Comparison of ENCODE assay signal across 8 mouse cellular contexts in the genomic region with DNA sequence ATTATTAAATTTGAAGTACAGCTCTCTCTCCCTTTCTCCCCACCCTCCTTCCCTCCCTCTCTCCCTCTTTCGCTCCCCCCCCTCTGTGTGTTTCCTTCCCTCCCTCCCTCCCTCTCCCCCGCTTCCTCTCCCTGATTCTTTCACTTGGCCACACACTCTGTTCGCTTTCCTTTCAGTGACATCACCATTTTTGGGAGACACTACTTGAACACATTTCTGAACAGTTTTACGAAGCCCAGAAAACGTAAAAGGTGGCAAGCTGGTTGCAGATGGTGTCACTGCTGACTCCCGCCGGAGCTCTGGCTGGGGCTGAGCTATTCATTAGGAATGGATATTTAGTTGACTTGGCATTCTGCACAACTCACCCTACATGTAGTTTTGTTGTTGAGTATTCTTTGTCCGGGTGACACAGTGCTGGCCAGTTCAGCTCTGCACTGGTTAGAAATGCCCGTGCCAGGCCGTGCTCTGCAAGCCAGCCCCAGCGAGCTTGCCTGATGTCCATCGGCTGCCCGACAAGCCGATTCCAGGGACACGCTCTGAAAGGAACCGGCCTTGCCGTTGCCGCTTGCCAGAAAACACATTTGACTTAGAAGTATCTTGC. TPM values are rescaled to one million over a fixed set of nuclear protein-coding genes. Genes with fewer than 3 reads are reported as not detected.
DNase-seq lines count a peak whose midpoint lies in the region; ATAC-seq and TF ChIP-seq lines count a peak whose summit lies in the region.

No protein-coding gene starts in this region.

- intact Hi-C loops in heart, postnatal 14 days (cut with DNase I) = loop anchor here (1.0 to 5.0 kb wide), 8 partner anchors 54 to 1239 kb away; no protein-coding TSS in a partner anchor

- H3K9me3 ChIP-seq in embryonic facial prominence, embryonic 12.5 days = no peaks in the 10 kb centered on the region
- H3K9me3 ChIP-seq in limb, embryonic 14.5 days (ENCODE audit: control insufficient read depth, low read length) = no peaks in the 10 kb centered on the region

- no peak for DNase-seq in frontal cortex, postnatal 25 days (ENCODE audit: low spot score in 2 of 2)
- peak; percentile 76 to 91 for DNase-seq in adrenal gland, adult (ENCODE audit: inconsistent age in 2 of 2, low spot score in 1 of 2)
- DNase-seq in heart, postnatal 14 days = peak; percentile 43 to 55
- no peak for DNase-seq in limb, embryonic 14.5 days (ENCODE audit: low spot score)
- peak; percentile 48 for DNase-seq in right cerebral cortex, postnatal 4 days
- DNase-seq in spleen, adult 18-20 months = no peak

- no peak overlapping the region for H3K4me3 ChIP-seq in embryonic facial prominence, embryonic 12.5 days
- H3K4me3 ChIP-seq in limb, embryonic 14.5 days (replicated peaks; ENCODE audit: low read length) = no peak overlapping the region

- no peaks in the 10 kb centered on the region for H3K36me3 ChIP-seq in embryonic facial prominence, embryonic 12.5 days
- no peaks in the 10 kb centered on the region for H3K36me3 ChIP-seq in limb, embryonic 14.5 days (ENCODE audit: control insufficient read depth, insufficient read depth, low read length)

- no peak overlapping the region for H3K27ac ChIP-seq in embryonic facial prominence, embryonic 12.5 days
- peak overlapping the region; percentile 58 for H3K27ac ChIP-seq in limb, embryonic 14.5 days (replicated peaks; ENCODE audit: low read depth, low read length)

- no peak overlapping the region for H3K4me2 ChIP-seq in embryonic facial prominence, embryonic 12.5 days (replicated peaks)
- H3K4me2 ChIP-seq in limb, embryonic 14.5 days (replicated peaks; ENCODE audit: low read depth, low read length, severe bottlenecking) = peak overlapping the region; percentile 23; the same call in 1 of the 2 replicates

- H3K27me3 ChIP-seq in embryonic facial prominence, embryonic 12.5 days = no peaks in the 10 kb centered on the region
- H3K27me3 ChIP-seq in limb, embryonic 14.5 days (ENCODE audit: control insufficient read depth, insufficient read depth, low read length) = no peaks in the 10 kb centered on the region

- TF ChIP-seq POLR2A in limb, embryonic 14.5 days (IDR thresholded peaks at IDR 0.05; ENCODE audit: borderline replicate concordance, extremely low read depth, insufficient read depth, insufficient read length) = no peak

- H3K4me1 ChIP-seq in embryonic facial prominence, embryonic 12.5 days = no peaks in the 10 kb centered on the region
- H3K4me1 ChIP-seq in limb, embryonic 14.5 days (ENCODE audit: control insufficient read depth, insufficient read depth, low read length) = peaks cover 7% of the 10 kb centered on the region; the same call in 1 of the 2 replicates

- 67% methylated on average over 18 of the region's 18 CpGs for WGBS in embryonic facial prominence, embryonic 12.5 days
- WGBS in limb, embryonic 14.5 days = 46% methylated on average over 18 of the region's 18 CpGs

- H3K9ac ChIP-seq in embryonic facial prominence, embryonic 12.5 days = peak overlapping the region; percentile 15; the same call in 1 of the 2 replicates
- H3K9ac ChIP-seq in limb, embryonic 14.5 days (ENCODE audit: low read depth, low read length, severe bottlenecking) = no peak overlapping the region

- ATAC-seq in frontal cortex, adult (ENCODE audit: low TSS enrichment) = peak; percentile 27; the same call in 1 of the 2 replicates
- no peak for ATAC-seq in embryonic facial prominence, embryonic 12.5 days (ENCODE audit: insufficient number of reproducible peaks, insufficient read depth, low FRiP score, low TSS enrichment)
- ATAC-seq in limb, embryonic 14.5 days (ENCODE audit: low FRiP score, low read depth) = peak; percentile 53; the same call in 1 of the 2 replicates

RNA-seq across cellular contexts. Expression of a gene that starts 57.7 kb away (rescaled TPM):
- 3.1 and 3.6 TPM in 2 replicates for polyA plus RNA-seq in embryonic facial prominence, embryonic 12.5 days (2016; fragmentation: Nextera tagmentation; extraction: Ambion mirVana)
- 10 to 100 TPM; 18.9 to 19.3 TPM for total RNA-seq in heart, postnatal 14 days (2021)
- polyA plus RNA-seq in limb, embryonic 14.5 days (2012; rRNA removed) = 2.3 and 4.5 TPM in 2 replicates
- polyA plus RNA-seq in limb, embryonic 14.5 days (2014; fragmentation: Nextera tagmentation; extraction: Ambion mirVana) = 1.7 and 2.2 TPM in 2 replicates

Comparison
In these comparisons a context has a peak if more than half of its experiments do, and no peak if none do; other contexts are left out.
1. DNase-seq: peak in adrenal gland, adult (2 of 2), heart, postnatal 14 days (2 of 2) and right cerebral cortex, postnatal 4 days (single experiment); none in frontal cortex, postnatal 25 days (0 of 2), limb, embryonic 14.5 days (single experiment) and spleen, adult 18-20 months (0 of 2).